Mouse (Mus musculus) heart, embryonic 13.5 days (tissue): ENCODE data around the gene Btbd9. TPM values are rescaled to one million over a fixed set of nuclear protein-coding genes. Genes with fewer than 3 reads are reported as not detected.

Experiments
- ATAC-seq: fragments of 200-750 bp; cut with Nextera tagmentation; 2 replicates; pipeline ENCODE4 v1.8.0; 2017; ENCODE audit warnings: moderate TSS enrichment; ENCODE audit not compliant: insufficient number of reproducible peaks, low FRiP score, low TSS enrichment; ENCODE audit errors: extremely low read depth
- H3K27ac ChIP-seq: fragments of 300-500 bp; sonication (generic); replicated peaks from 2 replicates; pipeline ENCODE4 v1.5.1; 2015; ENCODE audit warnings: moderate library complexity, mild to moderate bottlenecking, inconsistent platforms
- H3K27me3 ChIP-seq: fragments of 300-500 bp; sonication (generic); replicated peaks from 2 replicates; pipeline ENCODE4 v1.6.1; 2015; ENCODE audit warnings: mild to moderate bottlenecking, inconsistent platforms
- H3K36me3 ChIP-seq: fragments of 300-500 bp; sonication (generic); 2 replicates; pipeline ENCODE4 v1.6.1; 2015; ENCODE audit warnings: mild to moderate bottlenecking, inconsistent platforms
- H3K4me1 ChIP-seq: fragments of 300-500 bp; sonication (generic); 2 replicates; pipeline ENCODE4 v1.6.1; 2015; ENCODE audit warnings: inconsistent platforms
- H3K4me2 ChIP-seq: fragments of 300-500 bp; sonication (generic); 2 replicates; pipeline ENCODE4 v1.6.1; 2015; ENCODE audit warnings: inconsistent platforms, mild to moderate bottlenecking, moderate library complexity
- H3K4me3 ChIP-seq: fragments of 300-500 bp; sonication (generic); 2 replicates; pipeline ENCODE4 v1.5.1; 2015; ENCODE audit warnings: moderate library complexity, mild to moderate bottlenecking, inconsistent platforms
- H3K9ac ChIP-seq: fragments of 300-500 bp; sonication (generic); 2 replicates; pipeline ENCODE4 v1.6.1; 2015; ENCODE audit warnings: inconsistent platforms, mild to moderate bottlenecking, moderate library complexity
- H3K9me3 ChIP-seq: fragments of 300-500 bp; sonication (generic); 2 replicates; pipeline ENCODE4 v1.6.1; 2016; ENCODE audit warnings: inconsistent platforms
- WGBS: fragments of 180-500 bp; shearing (Covaris S2); methylation state at CpG from one replicate; pipeline ENCODE4 v1.1.7; 2015; ENCODE audit warnings: mixed read lengths; 5-methylcytosine and 5-hydroxymethylcytosine counted together
- polyA plus RNA-seq: library from polyadenylated mRNA; unstranded; fragments of >200 nt; fragmentation: Nextera tagmentation; extraction: Ambion mirVana; gene quantifications from 2 replicates; pipeline ENCODE4 v1.2.1, GENCODE M21; 2015

The Btbd9 gene
- polyA plus RNA-seq, 1 experiment from 2014 or later = 44.4 TPM

- peak overlapping the region; percentile 25; the same call in 1 of the 2 replicates for H3K4me2 ChIP-seq
- H3K4me3 ChIP-seq = no peak overlapping the region
- no peaks in the 10 kb centered on the region for H3K27me3 ChIP-seq
- peaks cover 19% of the 10 kb centered on the region for H3K36me3 ChIP-seq
- no peaks in the 10 kb centered on the region for H3K9me3 ChIP-seq
- H3K27ac ChIP-seq = peak overlapping the region; percentile 95
- 51% methylated on average over 13 of the region's 21 CpGs for WGBS
- H3K9ac ChIP-seq = peak overlapping the region; percentile 71; the same call in 1 of the 2 replicates
- no peak for ATAC-seq
- peaks cover 99% of the 10 kb centered on the region for H3K4me1 ChIP-seq
Measured at GRCm38 (mm10) chr17:30195591-30196183, 380.6 kb downstream of the Btbd9 start.

GRCm38 (mm10) chr17:30194629-30195445, 381.5 kb downstream of the Btbd9 start:
- ATAC-seq = no peak
- H3K27ac ChIP-seq = peak overlapping the region; percentile 95

GRCm38 (mm10) chr17:30194091-30194490, 382.2 kb downstream of the Btbd9 start:
- no peaks in the 10 kb centered on the region for H3K9me3 ChIP-seq
- peak overlapping the region; percentile 15; the same call in 1 of the 2 replicates for H3K27ac ChIP-seq
- H3K27me3 ChIP-seq = no peaks in the 10 kb centered on the region
- no peak for ATAC-seq
- H3K9ac ChIP-seq = 0 out of 2 replicates have a peak overlapping the region, but pooled peaks have one; percentile 21
- H3K4me2 ChIP-seq = no peak overlapping the region
- 28% methylated on average over 3 of the region's 3 CpGs for WGBS
- H3K4me1 ChIP-seq = peaks cover 99% of the 10 kb centered on the region
- H3K4me3 ChIP-seq = no peak overlapping the region
- H3K36me3 ChIP-seq = peaks cover 21% of the 10 kb centered on the region

More at GRCm38 (mm10) chr17:30194629-30195445, 381.5 kb downstream of the Btbd9 start:
- peaks cover 99% of the 10 kb centered on the region for H3K4me1 ChIP-seq
- no peak overlapping the region for H3K4me2 ChIP-seq
- H3K4me3 ChIP-seq = no peak overlapping the region
- H3K36me3 ChIP-seq = peaks cover 21% of the 10 kb centered on the region
- no peaks in the 10 kb centered on the region for H3K27me3 ChIP-seq
- 47% methylated on average over 11 of the region's 11 CpGs for WGBS
- H3K9ac ChIP-seq = peak overlapping the region; percentile 71; the same call in 1 of the 2 replicates
- H3K9me3 ChIP-seq = no peaks in the 10 kb centered on the region

GRCm38 (mm10) chr17:30193615-30194014, 382.7 kb downstream of the Btbd9 start:
- Histone ChIP-seq H3K4me1 (peaks cover 98% of the 10 kb centered on the region), H3K9ac (peak overlapping the region; percentile 38), H3K36me3 (peaks cover 21% of the 10 kb centered on the region), H3K9me3 (no peaks in the 10 kb centered on the region), H3K4me3 (no peak overlapping the region), H3K27me3 (no peaks in the 10 kb centered on the region), H3K27ac (no peak overlapping the region), H3K4me2 (no peak overlapping the region)
- ATAC-seq = no peak
- WGBS = 47% methylated on average over 2 of the region's 2 CpGs

- Histone ChIP-seq H3K36me3 (peaks cover 21% of the 10 kb centered on the region), H3K4me3 (no peak overlapping the region), H3K4me1 (peaks cover 98% of the 10 kb centered on the region), H3K4me2 (no peak overlapping the region), H3K9ac (0 out of 2 replicates have a peak overlapping the region, but pooled peaks have one; percentile 45), H3K27me3 (no peaks in the 10 kb centered on the region), H3K9me3 (no peaks in the 10 kb centered on the region), H3K27ac (no peak overlapping the region)
- no peak for ATAC-seq
- 77% methylated on average over 26 of the region's 26 CpGs for WGBS
Measured at GRCm38 (mm10) chr17:30192416-30193005, 383.8 kb downstream of the Btbd9 start.

- Histone ChIP-seq H3K27me3 (no peaks in the 10 kb centered on the region), H3K4me3 (no peak overlapping the region), H3K9ac (peak overlapping the region; percentile 44; the same call in 1 of the 2 replicates), H3K4me1 (peaks cover 96% of the 10 kb centered on the region), H3K36me3 (peaks cover 21% of the 10 kb centered on the region), H3K27ac (no peak overlapping the region), H3K9me3 (no peaks in the 10 kb centered on the region), H3K4me2 (no peak overlapping the region)
- ATAC-seq = no peak
- WGBS = 71% methylated on average over 11 of the region's 11 CpGs
Measured at GRCm38 (mm10) chr17:30191097-30191640, 385.1 kb downstream of the Btbd9 start.

GRCm38 (mm10) chr17:30188031-30188981, 388.0 kb downstream of the Btbd9 start:
- WGBS = 23% methylated on average over 20 of the region's 20 CpGs
- no peaks in the 10 kb centered on the region for H3K27me3 ChIP-seq
- H3K4me1 ChIP-seq = peaks cover 74% of the 10 kb centered on the region
- H3K9me3 ChIP-seq = no peaks in the 10 kb centered on the region
- H3K36me3 ChIP-seq = peaks cover 17% of the 10 kb centered on the region
- ATAC-seq = peak; percentile 42; the same call in 1 of the 2 replicates
- 0 out of 2 replicates have a peak overlapping the region, but pooled peaks have one; percentile 18 for H3K4me3 ChIP-seq
- H3K9ac ChIP-seq = peak overlapping the region; percentile 67
- peak overlapping the region; percentile 85 for H3K27ac ChIP-seq
- peak overlapping the region; percentile 59 for H3K4me2 ChIP-seq

- 12% methylated on average over 5 of the region's 5 CpGs for WGBS
Measured at GRCm38 (mm10) chr17:30187581-30187980, 388.7 kb downstream of the Btbd9 start.

GRCm38 (mm10) chr17:30187154-30187553, 389.1 kb downstream of the Btbd9 start:
- Histone ChIP-seq H3K27ac (peak overlapping the region; percentile 85; the same call in 1 of the 2 replicates), H3K4me2 (no peak overlapping the region), H3K9me3 (no peaks in the 10 kb centered on the region), H3K27me3 (no peaks in the 10 kb centered on the region), H3K4me1 (peaks cover 66% of the 10 kb centered on the region), H3K4me3 (no peak overlapping the region), H3K36me3 (peaks cover 6% of the 10 kb centered on the region; the same call in 1 of the 2 replicates), H3K9ac (no peak overlapping the region)
- 78% methylated on average over 6 of the region's 6 CpGs for WGBS
- ATAC-seq = no peak

More at GRCm38 (mm10) chr17:30187581-30187980, 388.7 kb downstream of the Btbd9 start:
- Histone ChIP-seq H3K27ac (peak overlapping the region; percentile 85), H3K4me1 (peaks cover 66% of the 10 kb centered on the region), H3K9ac (peak overlapping the region; percentile 67), H3K36me3 (peaks cover 10% of the 10 kb centered on the region), H3K27me3 (no peaks in the 10 kb centered on the region), H3K4me3 (no peak overlapping the region), H3K4me2 (peak overlapping the region; percentile 59), H3K9me3 (no peaks in the 10 kb centered on the region)
- no peak for ATAC-seq

GRCm38 (mm10) chr17:30183561-30183960, 392.7 kb downstream of the Btbd9 start:
- Histone ChIP-seq H3K9ac (no peak overlapping the region), H3K36me3 (0 out of 2 replicates have a peak, but pooled peaks cover 2% of the 10 kb centered on the region), H3K4me2 (no peak overlapping the region), H3K4me3 (no peak overlapping the region), H3K27me3 (no peaks in the 10 kb centered on the region), H3K27ac (no peak overlapping the region), H3K9me3 (no peaks in the 10 kb centered on the region), H3K4me1 (peaks cover 35% of the 10 kb centered on the region)
- ATAC-seq = no peak
- 87% methylated on average over 6 of the region's 6 CpGs for WGBS
